Mouse (Mus musculus): Measurements from ENCODE around the gene Rundc1. TPM values are rescaled to one million over a fixed set of nuclear protein-coding genes. Genes with fewer than 3 reads are reported as not detected.

Gene Rundc1
- 10 to 100 TPM; 17.1 to 29.7 TPM for polyA plus RNA-seq (2017; shearing (Covaris generic))

GRCm38 (mm10) chr11:101424925-101425813, at the start of gene Rundc1, which contains the start of gene Ptges3l:
TSS of gene Rundc1 (plus strand) at chr11:101425085.
TSS of gene Ptges3l (minus strand) at chr11:101425333.

DNA sequence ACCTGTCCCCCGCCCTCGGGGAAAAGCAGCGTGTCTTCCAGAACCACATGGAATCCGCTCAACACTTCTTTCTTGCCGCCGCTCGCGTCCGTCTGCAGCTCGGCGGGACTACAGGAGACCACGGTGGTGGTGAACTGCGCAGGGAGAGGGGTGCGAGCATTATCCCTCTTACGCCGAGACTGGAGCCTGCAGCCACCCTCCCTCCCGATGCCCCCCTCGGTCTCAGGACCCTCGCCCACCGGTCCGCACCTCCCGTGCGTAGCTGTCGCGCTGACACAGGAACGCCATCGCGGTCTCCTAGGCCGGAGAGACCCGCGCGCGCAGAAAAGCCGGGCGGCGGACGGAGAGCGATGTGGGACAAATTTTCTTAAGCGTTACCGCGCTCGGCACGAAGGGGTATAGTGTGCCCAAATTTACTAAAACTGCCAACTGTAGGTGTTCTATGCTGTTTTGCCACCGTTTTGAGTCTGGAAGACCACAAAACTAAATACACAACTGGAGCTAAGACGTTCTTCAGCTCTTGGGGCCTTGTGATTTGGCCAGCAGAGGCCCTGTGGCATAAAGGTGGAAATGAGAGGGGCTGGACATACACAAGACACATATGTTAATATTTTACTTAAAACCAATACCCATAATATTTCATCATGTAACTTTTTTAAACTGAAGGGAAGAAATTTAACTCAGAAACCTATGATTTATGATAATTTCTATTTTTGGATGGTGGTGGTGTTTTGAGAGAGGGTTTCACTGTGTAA, 7.6 kb upstream of the Rundc1 start, which contains the start of gene Aarsd1:
TSS of gene Aarsd1 (minus strand) at position 515 of the 755 bp plus-strand sequence.

DNA sequence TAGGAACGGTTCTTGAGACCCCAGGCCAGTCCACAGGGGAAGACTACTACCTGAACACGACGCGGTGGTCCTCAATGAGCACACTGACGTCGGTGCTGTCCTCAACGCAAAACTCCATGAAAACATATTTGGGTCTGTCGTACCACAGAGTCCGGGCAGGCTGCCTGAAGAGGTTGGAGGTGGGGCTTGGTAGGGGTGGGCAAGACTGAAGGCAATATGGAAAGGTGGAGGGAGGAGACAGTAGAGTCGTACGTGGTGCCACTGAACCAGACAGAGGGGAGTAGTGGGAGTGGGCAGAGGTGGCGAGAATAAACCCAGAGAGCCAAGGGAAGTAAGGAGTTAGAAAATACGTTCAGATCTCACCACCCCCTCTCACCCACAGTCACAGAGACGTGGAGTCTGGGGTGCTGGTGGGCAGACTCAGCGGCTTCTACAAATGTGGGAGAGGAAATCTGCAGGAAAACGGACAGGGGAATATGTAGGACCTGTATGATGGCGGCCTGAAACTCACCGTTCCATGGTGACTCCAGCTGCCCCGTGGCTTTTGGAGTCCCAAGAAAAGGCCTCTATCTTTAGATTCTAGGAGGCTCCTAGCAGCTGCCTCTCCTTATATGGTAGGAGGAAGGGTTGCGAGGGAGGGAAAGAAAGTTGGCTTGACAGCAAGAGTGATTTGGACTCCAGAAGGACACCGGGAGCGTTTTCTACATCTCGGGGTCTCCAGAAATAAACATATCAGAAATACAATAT, 607 bp upstream of the Rundc1 start, which contains the start of gene Gm27029:
TSS of gene Gm27029 (minus strand) at position 692 of the 747 bp plus-strand sequence.

GRCm38 (mm10) chr11:101442127-101442693, 17.3 kb downstream of the Rundc1 start, which contains the start of gene Rpl27:
TSS of gene Rpl27 (plus strand) at chr11:101442298.

DNA sequence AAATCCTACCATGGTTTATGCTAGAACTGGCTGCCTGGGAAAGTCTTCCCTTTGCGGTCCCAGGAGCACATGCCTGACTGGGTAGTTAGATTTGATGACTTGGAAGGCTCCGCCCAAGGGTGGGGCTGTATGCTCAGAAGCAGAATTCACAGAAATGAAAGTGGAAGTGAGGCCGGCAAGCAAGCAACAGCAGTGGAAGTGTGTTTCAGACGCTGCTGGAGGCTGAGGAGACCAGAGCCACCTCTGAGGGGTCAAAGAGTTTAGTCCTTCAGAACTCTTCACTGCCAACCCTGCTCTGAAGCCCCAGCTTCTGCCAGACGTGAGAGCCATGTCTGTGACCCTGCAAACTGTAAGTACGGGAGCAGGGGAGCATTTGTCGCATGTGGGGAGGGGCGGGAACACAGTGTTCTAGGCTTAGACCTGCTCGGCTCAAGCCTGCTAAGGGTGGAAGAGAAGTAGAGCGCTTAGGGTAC, 23.4 kb downstream of the Rundc1 start, which contains the start of gene Ifi35:
TSS of gene Ifi35 (plus strand) at position 134 of the 473 bp plus-strand sequence.

GRCm38 (mm10) chr11:101464211-101465100, 39.6 kb downstream of the Rundc1 start, which contains the start of gene Rnd2:
TSS of gene Rnd2 (plus strand) at chr11:101464999.

GRCm38 (mm10) chr11:101465869-101466551, 41.1 kb downstream of the Rundc1 start, which contains the start of gene Vat1:
TSS of gene Vat1 (minus strand) at chr11:101466230.

Other genes starting within 250 kb of the Rundc1 start
- 10 to 100 TPM in 1 of 2 experiments, under 1 TPM in 1; 0.92 to 15.6 TPM for gene Ccr10, start 249.6 kb upstream of the Rundc1 start, polyA plus RNA-seq (2017; shearing (Covaris generic))
- 10 to 100 TPM; 43.0 to 68.3 TPM for gene Ezh1, start 198.6 kb upstream of the Rundc1 start, polyA plus RNA-seq (2017; shearing (Covaris generic))
- under 1 TPM; 0.41 to 0.55 TPM for gene Ramp2, start 179.1 kb upstream of the Rundc1 start, polyA plus RNA-seq (2017; shearing (Covaris generic))
- 100 to 1,000 TPM; 156 to 177 TPM for gene Vps25, start 171.4 kb upstream of the Rundc1 start, polyA plus RNA-seq (2017; shearing (Covaris generic))
- gene Wnk4, start 164.5 kb upstream of the Rundc1 start, polyA plus RNA-seq (2017; shearing (Covaris generic)), result 1 to 10 TPM; 1.3 to 5.1 TPM
- 1 to 10 TPM in 1 of 2 experiments, under 1 TPM in 1; 0.41 to 1.2 TPM for gene Cntd1, start 146.1 kb upstream of the Rundc1 start, polyA plus RNA-seq (2017; shearing (Covaris generic))
- gene Coa3, start 146.0 kb upstream of the Rundc1 start, polyA plus RNA-seq (2017; shearing (Covaris generic)), result 100 to 1,000 TPM; 101 to 118 TPM
- 100 to 1,000 TPM; 223 to 228 TPM for gene Becn1, start 122.8 kb upstream of the Rundc1 start, polyA plus RNA-seq (2017; shearing (Covaris generic))
- 100 to 1,000 TPM; 157 to 201 TPM for gene Psme3, start 108.9 kb upstream of the Rundc1 start, polyA plus RNA-seq (2017; shearing (Covaris generic))
- gene Aoc2, start 100.0 kb upstream of the Rundc1 start, polyA plus RNA-seq (2017; shearing (Covaris generic)), result 1 to 10 TPM; 1.8 to 2.4 TPM
- not detected for gene Aoc3, start 94.5 kb upstream of the Rundc1 start, polyA plus RNA-seq (2017; shearing (Covaris generic))
- gene G6pc, start 57.5 kb upstream of the Rundc1 start, polyA plus RNA-seq (2017; shearing (Covaris generic)), result not detected
- gene Aarsd1, start 7.5 kb upstream of the Rundc1 start, polyA plus RNA-seq (2017; shearing (Covaris generic)), result 10 to 100 TPM; 33.3 to 40.7 TPM
- 1 to 10 TPM; 3.0 to 3.5 TPM for gene Gm27029, start 289 bp upstream of the Rundc1 start, polyA plus RNA-seq (2017; shearing (Covaris generic))
- gene Ptges3l, start 248 bp downstream of the Rundc1 start, polyA plus RNA-seq (2017; shearing (Covaris generic)), result 1 to 10 TPM; 4.2 to 4.6 TPM
- gene Rpl27, start 17.2 kb downstream of the Rundc1 start, polyA plus RNA-seq (2017; shearing (Covaris generic)), result 100 to 1,000 TPM; 318 to 457 TPM
- 100 to 1,000 TPM; 188 to 201 TPM for gene Ifi35, start 23.3 kb downstream of the Rundc1 start, polyA plus RNA-seq (2017; shearing (Covaris generic))
- under 1 TPM; 0.21 to 0.35 TPM for gene Rnd2, start 39.9 kb downstream of the Rundc1 start, polyA plus RNA-seq (2017; shearing (Covaris generic))
- gene Vat1, start 41.1 kb downstream of the Rundc1 start, polyA plus RNA-seq (2017; shearing (Covaris generic)), result under 1 TPM; 0.32 to 0.74 TPM
- gene Brca1, start 126.9 kb downstream of the Rundc1 start, polyA plus RNA-seq (2017; shearing (Covaris generic)), result 1 to 10 TPM; 4.3 to 7.9 TPM
- gene Nbr1, start 127.1 kb downstream of the Rundc1 start, polyA plus RNA-seq (2017; shearing (Covaris generic)), result 10 to 100 TPM; 66.8 to 74.1 TPM
- gene Tmem106a, start 157.2 kb downstream of the Rundc1 start, polyA plus RNA-seq (2017; shearing (Covaris generic)), result 10 to 100 TPM in 1 of 2 experiments, 1 to 10 TPM in 1; 8.4 to 13.3 TPM
- gene Gm11634, start 174.2 kb downstream of the Rundc1 start, polyA plus RNA-seq (2017; shearing (Covaris generic)), result under 1 TPM in 1 of 2 experiments, not detected in 1; 0.30 TPM
- gene Rdm1, start 202.1 kb downstream of the Rundc1 start, polyA plus RNA-seq (2017; shearing (Covaris generic)), result 10 to 100 TPM; 38.5 to 54.0 TPM
- 1 to 10 TPM; 1.8 to 2.0 TPM for gene Arl4d, start 240.5 kb downstream of the Rundc1 start, polyA plus RNA-seq (2017; shearing (Covaris generic))

Measured in activated CD4-positive, CD25-positive, alpha-beta regulatory T cell (primary cell).